Mouse (Mus musculus) right cerebral cortex, postnatal 36 days (tissue): Measurements from ENCODE around the gene Cubn.

Experiments
- DNase-seq, 2 experiments: peaks; one replicate each; pipeline ENCODE4 v3.0.0; 2022; ENCODE audit warnings: low spot score in 2 of 2, mixed read lengths in 1 of 2

Gene Cubn

DNA sequence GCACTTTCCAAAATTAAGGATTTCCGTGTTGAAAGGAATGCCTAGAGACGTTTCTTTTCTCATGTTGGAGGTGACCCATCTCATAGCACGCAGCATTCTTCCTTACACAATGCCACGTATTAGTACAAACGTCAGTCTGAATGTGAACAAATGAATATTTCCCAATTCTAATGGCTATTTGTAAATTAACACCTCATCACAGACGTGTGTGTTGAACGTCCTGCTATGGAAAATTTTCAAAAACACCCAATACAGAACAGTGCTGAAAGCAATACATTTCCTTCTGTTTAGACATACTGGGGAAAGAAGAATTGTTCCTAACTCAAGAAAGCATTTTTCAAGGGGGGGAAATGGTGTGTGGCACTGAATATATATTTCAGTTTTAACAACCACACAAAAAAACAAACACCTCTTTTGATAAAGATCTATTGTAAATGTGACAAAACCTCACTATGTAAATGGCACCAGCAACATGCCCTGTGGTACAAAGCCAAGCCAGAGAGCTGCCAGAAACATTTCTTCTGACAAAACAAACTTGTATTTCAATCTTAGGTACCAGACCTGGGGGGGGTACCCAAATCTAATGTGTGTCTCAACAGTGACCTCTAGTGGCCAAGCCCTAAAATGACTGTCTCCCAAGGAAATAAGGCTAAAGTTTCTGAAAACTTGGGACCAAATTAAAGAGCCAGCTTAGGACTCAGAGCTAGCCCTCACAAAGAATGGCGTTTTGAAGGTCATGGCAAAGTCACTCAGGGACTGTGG, 254.3 kb downstream of the Cubn start:
- DNase-seq, result peak in 1 of 2 experiments; percentile 34

DNA sequence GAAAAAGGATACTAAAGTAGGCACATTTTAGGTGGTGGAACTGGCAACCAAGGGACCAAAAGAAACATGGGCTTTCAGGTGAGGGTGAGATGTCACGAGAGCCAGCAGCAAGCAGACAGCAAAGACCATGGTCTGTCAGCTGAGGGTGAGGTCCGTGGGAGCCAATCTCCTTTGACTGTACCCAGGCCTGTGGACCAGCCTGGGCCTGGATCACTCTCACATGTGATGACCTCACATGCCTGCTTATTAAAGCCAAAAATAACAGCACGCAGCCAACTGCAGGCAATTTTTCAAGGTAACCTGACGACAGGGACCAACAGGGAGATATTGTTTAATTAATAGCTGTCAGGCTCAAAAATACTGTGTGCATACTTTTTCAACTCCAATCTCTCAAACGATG, 255.9 kb downstream of the Cubn start:
- DNase-seq, result no peak

DNA sequence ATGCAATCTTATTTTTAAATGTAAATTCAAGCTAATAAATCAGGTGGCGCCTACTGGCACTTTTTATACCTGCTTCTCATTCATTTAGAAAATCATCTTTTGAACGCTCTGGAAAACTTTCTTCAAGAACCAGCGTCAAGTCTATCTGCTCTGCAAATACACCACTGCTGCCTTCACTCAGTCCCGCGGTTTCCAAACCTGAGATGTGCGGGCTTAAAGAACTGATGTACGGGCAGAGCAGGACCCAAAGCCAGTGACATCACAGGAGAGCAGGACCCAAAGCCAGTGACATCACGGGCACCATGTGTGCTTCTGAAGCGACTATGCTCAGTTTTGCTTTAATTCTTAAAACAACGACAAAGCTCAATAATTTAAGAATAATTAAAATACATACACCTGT, 256.8 kb downstream of the Cubn start:
- DNase-seq, result no peak

DNA sequence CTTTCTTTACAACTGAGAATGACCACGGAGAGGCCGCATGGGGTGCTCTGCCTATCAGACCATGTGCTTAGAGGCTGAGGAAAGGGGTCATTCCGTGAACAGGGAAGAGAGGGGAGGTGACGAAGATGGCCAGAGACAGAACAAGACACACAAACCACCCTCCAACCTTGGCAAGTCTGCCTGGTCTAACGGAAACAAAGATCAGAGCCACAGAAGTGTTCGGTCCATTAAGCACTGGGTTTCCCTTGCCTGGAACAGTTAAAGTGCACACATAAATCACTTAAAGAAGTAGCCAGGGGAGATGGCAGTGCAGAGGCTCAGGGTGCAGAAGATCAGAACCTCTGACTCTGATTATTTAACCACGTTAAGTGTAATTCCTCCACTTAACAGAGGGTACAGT, 257.7 kb downstream of the Cubn start:
- no peak for DNase-seq

DNA sequence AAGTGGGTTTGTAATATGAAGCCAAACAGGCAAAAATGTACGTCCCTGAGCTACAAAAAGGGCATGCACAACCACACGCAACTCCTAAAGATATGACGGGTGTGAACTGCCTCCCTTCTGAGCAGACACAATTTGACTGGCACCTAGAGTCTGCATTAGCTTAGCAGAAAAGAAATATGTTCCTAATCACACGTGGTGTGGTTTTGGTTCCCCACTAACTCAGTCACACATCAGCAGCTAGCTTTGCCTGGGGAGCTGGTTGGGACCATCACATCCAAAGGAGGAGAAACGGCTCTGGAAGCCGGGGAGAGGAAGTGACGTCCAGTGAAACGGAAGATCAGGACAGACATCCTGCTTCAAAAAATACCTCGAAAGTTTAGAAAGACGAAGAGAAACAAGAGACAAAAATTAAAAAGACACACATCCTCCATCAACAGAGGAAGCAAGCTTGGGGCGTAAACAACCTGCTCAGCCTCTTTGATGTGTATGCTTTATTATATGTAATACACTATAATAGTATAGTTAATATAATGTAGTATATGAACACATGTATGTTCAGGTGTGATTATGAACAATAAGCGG, 258.3 kb downstream of the Cubn start:
- DNase-seq, result no peak

DNA sequence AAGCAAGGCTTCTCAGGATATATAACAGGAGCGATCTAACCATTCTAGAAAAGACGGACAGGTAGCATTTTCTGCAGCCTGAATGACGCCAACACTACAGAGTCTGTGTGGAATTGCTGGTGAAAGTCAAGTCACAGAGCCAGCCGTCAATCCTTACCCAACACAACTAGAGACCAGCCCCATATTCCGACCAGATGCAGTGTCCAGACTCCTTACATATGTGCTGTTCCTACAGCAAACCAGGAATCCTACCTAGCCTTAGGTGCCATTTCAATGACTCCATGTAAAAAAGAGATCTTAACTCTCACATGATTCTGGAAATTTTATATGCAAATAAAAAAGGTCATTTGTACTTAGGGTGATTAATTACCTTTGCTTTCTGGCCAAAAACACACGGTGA, 259.3 kb downstream of the Cubn start:
- DNase-seq, result no peak

DNA sequence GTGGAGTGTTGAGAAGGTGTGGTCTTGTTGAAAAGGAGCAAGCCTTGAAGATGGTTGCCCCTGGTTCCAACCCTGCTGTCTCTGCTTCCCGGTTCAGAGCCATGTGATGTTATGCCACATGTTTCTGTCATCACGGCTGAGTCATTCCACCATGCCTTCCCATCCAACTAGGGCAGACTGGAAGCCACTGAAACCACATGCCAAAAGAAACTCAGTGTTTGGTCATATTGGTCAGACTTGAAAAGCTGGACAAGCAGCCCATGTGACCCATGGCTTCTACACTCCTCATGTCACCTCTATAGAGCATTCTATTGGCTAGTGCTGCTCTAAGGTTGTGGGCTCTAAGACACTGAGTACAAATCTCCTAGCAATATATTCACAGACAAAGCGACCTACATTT, 261.9 kb downstream of the Cubn start:
- DNase-seq, result no peak
